Mouse (Mus musculus): Measurements from ENCODE around the gene Paqr7. TPM values are rescaled to one million over a fixed set of nuclear protein-coding genes. Genes with fewer than 3 reads are reported as not detected.

Gene Paqr7
- polyA plus RNA-seq, 1 experiment from 2014 or later = 4.3 TPM

- Histone ChIP-seq H3K9ac (ENCODE audit: low read length) (no peak overlapping the region), H3K27me3 (replicated peaks; ENCODE audit: control insufficient read depth, insufficient read depth, low read length) (no peaks in the 10 kb centered on the region), H3K36me3 (ENCODE audit: control insufficient read depth, insufficient read depth, low read length) (no peaks in the 10 kb centered on the region), H3K4me3 (ENCODE audit: low read depth, low read length) (no peak overlapping the region), H3K27ac (ENCODE audit: low read depth, low read length) (no peak overlapping the region), H3K4me1 (ENCODE audit: control insufficient read depth, insufficient read depth, low read length) (no peaks in the 10 kb centered on the region), H3K9me3 (replicated peaks; ENCODE audit: control insufficient read depth, low read length) (no peaks in the 10 kb centered on the region), H3K4me2 (ENCODE audit: low read length) (no peak overlapping the region)
- 73% methylated on average over 9 of the region's 9 CpGs for WGBS
- ATAC-seq (no peak), DNase-seq (ENCODE audit: low spot score) (no peak)
Measured at GRCm38 (mm10) chr4:134558570-134559113, 62.1 kb downstream of the Paqr7 start.

DNA sequence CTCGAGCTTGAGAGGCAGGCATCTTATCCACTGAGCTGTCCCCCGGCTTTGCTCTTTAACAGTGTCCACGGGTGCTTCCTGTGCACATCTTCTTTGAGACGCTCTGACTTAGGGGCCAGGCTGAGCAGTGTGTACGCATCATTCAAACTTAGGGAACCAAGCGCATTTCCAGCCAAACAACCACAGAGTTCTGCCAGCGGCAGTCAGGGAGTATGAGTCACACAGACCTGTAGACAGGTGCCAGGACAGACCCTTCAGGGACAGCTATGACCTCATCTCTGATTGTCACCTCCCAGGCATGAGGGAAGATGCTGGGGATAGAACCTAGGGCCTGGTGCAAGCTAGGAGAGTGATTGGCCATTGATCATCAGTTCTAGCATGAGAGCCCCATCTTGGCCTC, 62.7 kb downstream of the Paqr7 start:
- DNase-seq (ENCODE audit: low spot score) (no peak), ATAC-seq (no peak)
- no peaks in the 10 kb centered on the region for H3K27me3 ChIP-seq (replicated peaks; ENCODE audit: control insufficient read depth, insufficient read depth, low read length)
- no peaks in the 10 kb centered on the region for H3K9me3 ChIP-seq (replicated peaks; ENCODE audit: control insufficient read depth, low read length)
- H3K36me3 ChIP-seq (ENCODE audit: control insufficient read depth, insufficient read depth, low read length) = no peaks in the 10 kb centered on the region
- H3K4me1 ChIP-seq (ENCODE audit: control insufficient read depth, insufficient read depth, low read length) = no peaks in the 10 kb centered on the region
- WGBS = 88% methylated on average over 7 of the region's 7 CpGs
- no peak overlapping the region for H3K9ac ChIP-seq (ENCODE audit: low read length)
- no peak overlapping the region for H3K4me3 ChIP-seq (ENCODE audit: low read depth, low read length)
- no peak overlapping the region for H3K27ac ChIP-seq (ENCODE audit: low read depth, low read length)
- H3K4me2 ChIP-seq (ENCODE audit: low read length) = no peak overlapping the region

Small RNA genes within 50 kb of the gene (microRNA-seq; reads per million reads assigned to microRNA genes)
- 0.79 reads per million for gene Gm23634

Other genes with a start within 250 kb of the Paqr7 start
- gene Gm30191, start 249.8 kb upstream of the Paqr7 start, polyA plus RNA-seq (2014; fragmentation: Nextera tagmentation; extraction: Ambion mirVana) = not detected in 2 replicates
- gene Grrp1, start 242.6 kb upstream of the Paqr7 start, polyA plus RNA-seq (2014; fragmentation: Nextera tagmentation; extraction: Ambion mirVana) = 10.1 and 11.6 TPM in 2 replicates
- gene Pdik1l, start 208.8 kb upstream of the Paqr7 start, polyA plus RNA-seq (2014; fragmentation: Nextera tagmentation; extraction: Ambion mirVana) = 32.2 and 40.5 TPM in 2 replicates
- gene Trim63, start 181.6 kb upstream of the Paqr7 start, polyA plus RNA-seq (2014; fragmentation: Nextera tagmentation; extraction: Ambion mirVana) = not detected in 2 replicates
- gene Slc30a2, start 153.5 kb upstream of the Paqr7 start, polyA plus RNA-seq (2014; fragmentation: Nextera tagmentation; extraction: Ambion mirVana) = 0.05 and 0.06 TPM in 2 replicates
- gene Extl1, start 112.8 kb upstream of the Paqr7 start, polyA plus RNA-seq (2014; fragmentation: Nextera tagmentation; extraction: Ambion mirVana) = 0.14 and 0.25 TPM in 2 replicates
- 7.6 and 9.8 TPM in 2 replicates for gene Pafah2, start 100.4 kb upstream of the Paqr7 start, polyA plus RNA-seq (2014; fragmentation: Nextera tagmentation; extraction: Ambion mirVana)
- gene Stmn1, start 28.4 kb upstream of the Paqr7 start, polyA plus RNA-seq (2014; fragmentation: Nextera tagmentation; extraction: Ambion mirVana) = 7,624 and 8,172 TPM in 2 replicates
- gene Aunip, start 14.3 kb downstream of the Paqr7 start, polyA plus RNA-seq (2014; fragmentation: Nextera tagmentation; extraction: Ambion mirVana) = 2.2 and 3.3 TPM in 2 replicates
- gene Mtfr1l, start 38.7 kb downstream of the Paqr7 start, polyA plus RNA-seq (2014; fragmentation: Nextera tagmentation; extraction: Ambion mirVana) = 177 and 185 TPM in 2 replicates
- 10.2 and 12.4 TPM in 2 replicates for gene Selenon, start 55.5 kb downstream of the Paqr7 start, polyA plus RNA-seq (2014; fragmentation: Nextera tagmentation; extraction: Ambion mirVana)
- 1.5 and 1.9 TPM in 2 replicates for gene Man1c1, start 207.6 kb downstream of the Paqr7 start, polyA plus RNA-seq (2014; fragmentation: Nextera tagmentation; extraction: Ambion mirVana)

All from forebrain, embryonic 14.5 days (tissue).